Mouse (Mus musculus) forebrain, embryonic 11.5 days (tissue): ENCODE results near the gene Phc3. TPM values are rescaled to one million over a fixed set of nuclear protein-coding genes. Genes with fewer than 3 reads are reported as not detected.

Experiments used
- ATAC-seq: fragments of 200-750 bp; cut with Nextera tagmentation; replicated peaks from 2 replicates; pipeline ENCODE4 v1.8.0; 2017; ENCODE audit warnings: moderate TSS enrichment; ENCODE audit not compliant: low FRiP score
- DNase-seq: peaks from one replicate; pipeline ENCODE4 v3.0.0-alpha.2; 2017; ENCODE audit warnings: low spot score
- H3K27ac ChIP-seq: fragments of 300-500 bp; sonication (generic); 2 replicates; pipeline ENCODE4 v1.5.1; 2014; ENCODE audit warnings: low read depth, low read length
- H3K27me3 ChIP-seq: fragments of 300-500 bp; sonication (generic); 2 replicates; pipeline ENCODE4 v1.6.1; 2014; ENCODE audit warnings: mild to moderate bottlenecking, low read length, mixed read lengths; ENCODE audit not compliant: control insufficient read depth, insufficient read depth
- H3K36me3 ChIP-seq: fragments of 300-500 bp; sonication (generic); 2 replicates; pipeline ENCODE4 v1.6.1; 2014; ENCODE audit warnings: mild to moderate bottlenecking, low read length, moderate library complexity, mixed read lengths; ENCODE audit not compliant: control insufficient read depth, insufficient read depth
- H3K4me1 ChIP-seq: fragments of 300-500 bp; sonication (generic); replicated peaks from 2 replicates; pipeline ENCODE4 v1.6.1; 2014; ENCODE audit warnings: low read length, mixed read lengths; ENCODE audit not compliant: control insufficient read depth, insufficient read depth
- H3K4me2 ChIP-seq: fragments of 300-500 bp; sonication (generic); 2 replicates; pipeline ENCODE4 v1.6.1; 2014; ENCODE audit warnings: low read depth, mild to moderate bottlenecking, low read length, moderate library complexity, mixed read lengths; ENCODE audit not compliant: severe bottlenecking
- H3K4me3 ChIP-seq: fragments of 300-500 bp; sonication (generic); 2 replicates; pipeline ENCODE4 v1.5.1; 2014; ENCODE audit warnings: low read depth, low read length
- H3K9ac ChIP-seq: fragments of 300-500 bp; sonication (generic); 2 replicates; pipeline ENCODE4 v1.6.1; 2014; ENCODE audit warnings: low read length
- H3K9me3 ChIP-seq: fragments of 300-500 bp; sonication (generic); 2 replicates; pipeline ENCODE4 v1.6.1; 2016; ENCODE audit warnings: low read length, mixed read lengths; ENCODE audit not compliant: control insufficient read depth
- WGBS: fragments of 180-500 bp; shearing (Covaris S2); extraction: QIAGEN DNeasy Blood & Tissue Kit; methylation state at CpG from one replicate; pipeline ENCODE4 v1.1.7; 2014; 5-methylcytosine and 5-hydroxymethylcytosine counted together
- polyA plus RNA-seq: library from polyadenylated mRNA; unstranded; fragments of >200 nt; fragmentation: Nextera tagmentation; extraction: Ambion mirVana; gene quantifications from 2 replicates; pipeline ENCODE4 v1.2.1, GENCODE M21; 2014

The Phc3 gene
- polyA plus RNA-seq, 1 experiment from 2014 or later = 7.4 TPM

DNA sequence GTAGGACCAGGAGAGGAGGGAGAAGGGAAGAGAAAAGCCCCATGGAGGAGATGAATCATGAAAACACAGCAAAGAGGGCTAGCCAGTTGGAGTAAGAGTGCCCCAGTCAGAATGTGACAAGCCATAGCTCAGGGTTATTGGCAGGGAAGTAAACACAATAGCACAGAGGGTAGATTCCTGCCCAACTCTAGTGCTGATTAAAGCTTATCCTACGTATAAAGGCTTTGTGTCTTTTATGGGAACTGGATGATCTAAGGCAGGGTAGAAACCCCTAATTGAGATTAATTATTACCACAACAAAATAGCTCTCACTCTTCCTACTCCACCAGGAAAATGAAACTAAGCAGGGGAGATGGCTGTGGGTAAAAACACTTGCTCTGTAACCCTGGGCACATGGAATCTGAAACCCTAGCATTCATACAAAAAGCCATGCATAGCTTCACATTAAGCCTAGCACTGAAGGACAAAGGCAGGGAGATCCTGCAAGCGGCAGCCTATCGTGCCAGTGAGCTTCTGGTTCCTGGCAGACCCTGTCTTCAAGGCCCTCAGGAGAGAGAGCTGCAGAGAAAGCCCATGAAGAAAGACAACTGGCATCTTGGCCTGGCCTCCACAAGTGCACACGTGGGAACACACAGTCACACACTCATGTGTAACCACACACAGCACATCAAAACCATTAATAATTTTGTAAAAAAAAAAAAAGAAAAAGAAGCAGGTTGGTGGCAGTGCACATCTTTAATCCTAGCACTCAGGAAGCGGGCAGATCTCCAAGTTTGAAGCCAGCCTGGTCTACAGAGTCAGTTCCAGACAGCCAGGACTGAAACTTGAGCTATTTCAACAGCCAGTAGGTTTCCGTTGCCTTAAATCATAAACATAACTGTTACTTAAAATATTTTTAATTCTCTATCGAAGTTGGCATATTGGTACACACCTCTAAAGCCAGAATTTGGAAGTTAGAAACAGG lies 9.1 kb downstream of the Phc3 start:
- WGBS = 71% methylated on average over 7 of the region's 7 CpGs
- Histone ChIP-seq H3K27me3 (no peaks in the 10 kb centered on the region), H3K36me3 (peaks cover 17% of the 10 kb centered on the region; the same call in 1 of the 2 replicates), H3K4me2 (no peak overlapping the region), H3K4me3 (no peak overlapping the region), H3K9ac (no peak overlapping the region), H3K4me1 (no peaks in the 10 kb centered on the region), H3K27ac (no peak overlapping the region), H3K9me3 (no peaks in the 10 kb centered on the region)
- DNase-seq (no peak), ATAC-seq (no peak)

DNA sequence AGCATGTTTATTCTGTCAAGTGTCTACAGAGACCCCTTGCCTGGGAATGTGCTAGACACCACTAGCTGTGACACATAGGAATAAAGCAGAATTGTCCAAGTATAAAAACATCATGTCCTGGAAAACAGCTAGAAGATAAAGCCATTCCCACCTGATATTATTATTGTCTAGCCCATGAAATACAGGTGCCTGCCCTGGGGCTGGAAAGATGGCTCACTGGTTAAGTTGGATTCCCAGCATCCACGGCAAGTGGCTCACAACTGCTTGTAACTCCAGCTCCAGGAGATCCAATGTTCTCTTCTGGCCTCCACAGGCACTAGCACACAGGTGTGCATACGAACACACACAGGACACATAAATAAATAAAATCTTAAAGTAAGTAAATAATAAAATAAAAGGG lies 10.5 kb downstream of the Phc3 start:
- Histone ChIP-seq H3K4me3 (no peak overlapping the region), H3K27me3 (no peaks in the 10 kb centered on the region), H3K4me1 (no peaks in the 10 kb centered on the region), H3K27ac (no peak overlapping the region), H3K9ac (no peak overlapping the region), H3K36me3 (peaks cover 12% of the 10 kb centered on the region; the same call in 1 of the 2 replicates), H3K9me3 (no peaks in the 10 kb centered on the region), H3K4me2 (no peak overlapping the region)
- no peak for ATAC-seq
- 80% methylated on average over 2 of the region's 2 CpGs for WGBS
- DNase-seq = no peak

DNA sequence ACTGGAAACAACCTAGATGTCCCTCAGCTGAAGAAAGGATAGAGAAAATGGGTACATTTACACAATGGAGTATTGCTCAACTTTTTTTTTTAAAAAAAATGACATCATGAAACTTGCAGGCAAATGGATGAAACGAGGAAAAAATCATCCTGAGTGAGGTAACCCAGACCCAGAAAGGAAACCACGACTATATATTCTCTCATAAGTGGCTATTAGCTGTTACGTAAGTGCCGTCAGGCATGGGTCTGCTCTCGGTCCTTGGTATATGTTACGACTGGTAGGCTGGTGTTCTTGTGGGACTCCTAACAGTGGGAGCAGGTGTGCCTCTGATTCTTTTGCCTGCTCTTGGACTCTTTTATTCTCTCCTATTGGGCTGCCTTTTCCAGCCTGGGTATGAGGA lies 12.9 kb downstream of the Phc3 start:
- H3K9me3 ChIP-seq = no peaks in the 10 kb centered on the region
- H3K27ac ChIP-seq = no peak overlapping the region
- H3K4me2 ChIP-seq = no peak overlapping the region
- 96% methylated on average over 6 of the region's 6 CpGs for WGBS
- no peaks in the 10 kb centered on the region for H3K4me1 ChIP-seq
- DNase-seq = no peak
- no peak overlapping the region for H3K9ac ChIP-seq
- no peak overlapping the region for H3K4me3 ChIP-seq
- ATAC-seq = no peak
- peaks cover 7% of the 10 kb centered on the region; the same call in 1 of the 2 replicates for H3K36me3 ChIP-seq
- H3K27me3 ChIP-seq = no peaks in the 10 kb centered on the region

DNA sequence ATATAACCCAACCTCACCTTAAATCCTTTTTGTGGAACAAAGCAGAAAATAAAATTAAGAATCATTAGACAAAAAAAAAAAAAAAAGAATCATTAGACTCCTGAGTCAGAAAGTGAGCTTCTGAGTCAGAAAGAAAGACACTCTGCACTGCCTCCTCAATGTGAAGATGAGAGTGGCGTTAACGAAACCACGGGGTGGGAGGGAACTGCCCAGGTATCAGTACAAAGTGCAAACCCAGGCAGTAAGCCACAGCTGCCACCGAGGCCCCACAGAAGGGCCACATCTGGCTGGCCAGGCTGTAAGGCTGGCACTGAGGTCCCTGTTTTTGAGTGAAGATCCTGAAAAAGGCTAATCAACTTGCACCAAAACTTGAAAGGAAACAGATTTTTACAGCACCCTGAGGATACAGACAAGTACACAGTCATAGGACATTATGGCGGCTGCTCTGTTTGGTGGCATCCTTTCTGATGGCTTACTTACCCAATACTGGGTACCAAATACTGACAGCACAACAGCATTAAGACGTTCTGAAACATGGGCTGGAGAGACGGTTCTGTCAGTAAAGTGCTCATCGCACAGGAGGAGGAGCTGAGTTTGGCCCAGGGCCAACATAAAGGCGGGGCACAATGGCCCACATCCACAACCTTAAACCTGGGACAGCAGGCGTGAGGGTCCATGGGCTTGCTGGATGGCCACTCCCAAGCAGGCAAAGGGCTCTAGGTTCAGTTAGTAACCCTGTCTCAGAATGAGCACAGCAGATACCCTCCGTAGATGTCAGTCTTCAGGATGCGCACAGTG lies 16.7 kb downstream of the Phc3 start:
- no peak overlapping the region for H3K4me2 ChIP-seq
- H3K36me3 ChIP-seq = peaks cover 7% of the 10 kb centered on the region; the same call in 1 of the 2 replicates
- no peak for ATAC-seq
- H3K9me3 ChIP-seq = no peaks in the 10 kb centered on the region
- no peaks in the 10 kb centered on the region for H3K4me1 ChIP-seq
- H3K4me3 ChIP-seq = no peak overlapping the region
- H3K9ac ChIP-seq = no peak overlapping the region
- no peaks in the 10 kb centered on the region for H3K27me3 ChIP-seq
- DNase-seq = no peak
- H3K27ac ChIP-seq = no peak overlapping the region
- WGBS = 91% methylated on average over 12 of the region's 12 CpGs

DNA sequence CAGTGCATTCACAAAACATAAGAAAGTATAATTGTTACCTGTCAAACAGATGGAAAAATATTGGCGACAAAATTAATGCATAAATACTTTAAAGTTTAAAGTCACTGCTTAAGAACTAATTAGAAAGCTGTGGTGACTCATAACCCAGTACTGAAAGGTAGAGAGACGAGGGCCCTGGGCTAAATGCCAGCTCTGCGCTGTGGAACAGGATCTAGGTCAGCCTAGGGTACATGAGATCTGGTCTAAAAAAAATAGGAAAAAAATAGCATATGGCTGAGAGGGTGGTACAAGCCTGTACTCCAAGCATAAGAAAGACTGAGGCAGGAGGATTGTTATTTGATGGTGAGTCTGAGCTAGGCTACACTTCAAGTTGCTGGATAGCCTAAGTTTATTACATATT lies 17.6 kb downstream of the Phc3 start:
- Histone ChIP-seq H3K36me3 (peaks cover 7% of the 10 kb centered on the region; the same call in 1 of the 2 replicates), H3K4me3 (no peak overlapping the region), H3K4me1 (no peaks in the 10 kb centered on the region), H3K27me3 (no peaks in the 10 kb centered on the region), H3K9me3 (no peaks in the 10 kb centered on the region), H3K9ac (no peak overlapping the region), H3K27ac (no peak overlapping the region), H3K4me2 (no peak overlapping the region)
- WGBS = 93% methylated on average over 3 of the region's 3 CpGs
- DNase-seq = no peak
- ATAC-seq = no peak

DNA sequence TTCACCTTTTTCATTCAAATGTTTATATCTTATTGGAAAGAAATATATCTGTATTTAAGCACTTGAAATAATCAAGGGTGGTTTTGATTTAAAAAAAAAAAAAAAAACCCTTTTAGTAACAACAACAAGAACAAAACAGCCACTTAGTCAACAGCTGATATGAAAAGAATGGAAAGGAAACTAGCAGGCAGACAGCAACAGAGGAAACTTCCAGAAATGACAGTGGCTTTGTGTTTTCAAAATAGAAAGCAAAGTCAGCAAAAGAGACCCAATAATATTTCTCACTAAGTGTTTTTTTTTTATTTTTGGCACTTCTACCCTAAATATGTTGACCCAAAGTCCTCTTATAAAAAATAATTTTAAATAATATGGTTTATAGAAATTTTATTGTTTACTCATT lies 34.8 kb downstream of the Phc3 start:
- Histone ChIP-seq H3K9ac (no peak overlapping the region), H3K36me3 (no peaks in the 10 kb centered on the region; the same call in 1 of the 2 replicates), H3K27me3 (no peaks in the 10 kb centered on the region), H3K27ac (no peak overlapping the region), H3K9me3 (no peaks in the 10 kb centered on the region), H3K4me2 (no peak overlapping the region), H3K4me3 (no peak overlapping the region), H3K4me1 (no peaks in the 10 kb centered on the region)
- no peak for DNase-seq
- no peak for ATAC-seq

DNA sequence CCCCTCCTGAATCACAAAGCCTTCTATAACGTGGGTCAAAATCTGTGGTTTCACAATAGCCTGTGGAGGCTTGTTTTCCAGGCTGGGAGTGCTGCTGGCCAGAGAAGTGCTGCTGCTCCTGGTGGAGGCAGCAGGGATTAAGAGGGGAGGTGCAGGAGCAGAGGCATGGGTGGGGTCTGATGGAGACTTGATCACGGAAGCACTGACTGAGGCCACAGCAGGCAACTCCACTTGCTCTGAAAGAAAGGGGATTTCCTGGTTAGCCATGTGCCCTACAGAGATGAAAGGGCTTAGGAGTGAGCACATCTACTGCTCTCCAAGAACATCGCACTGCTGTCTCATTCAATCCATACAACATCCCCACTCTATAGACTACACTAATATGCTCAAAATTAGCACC lies 39.4 kb downstream of the Phc3 start:
- DNase-seq = no peak

DNA sequence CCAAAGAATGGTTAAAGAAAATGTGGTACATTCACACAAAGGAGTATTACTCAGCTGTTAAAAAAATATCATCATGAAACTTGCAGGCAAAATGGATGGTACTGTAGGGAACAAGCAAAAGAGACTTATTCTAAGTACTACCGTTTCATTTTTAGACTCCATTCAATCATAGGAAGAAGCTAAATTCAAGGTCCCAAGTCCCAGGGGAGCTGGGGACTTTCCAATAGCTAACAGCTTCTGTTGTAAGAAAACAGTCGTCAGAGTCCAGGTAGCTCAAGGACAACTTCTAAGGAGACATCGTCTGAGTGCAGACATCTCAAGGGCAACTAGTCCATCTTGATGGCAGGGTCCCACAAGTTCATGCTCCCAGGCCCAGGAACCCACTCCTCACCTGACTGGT lies 41.6 kb downstream of the Phc3 start:
- H3K4me2 ChIP-seq = no peak overlapping the region
- no peak overlapping the region for H3K27ac ChIP-seq
- no peaks in the 10 kb centered on the region for H3K4me1 ChIP-seq
- H3K4me3 ChIP-seq = no peak overlapping the region
- H3K36me3 ChIP-seq = no peaks in the 10 kb centered on the region; the same call in 1 of the 2 replicates
- DNase-seq (no peak), ATAC-seq (no peak)
- WGBS = 97% methylated on average over 3 of the region's 3 CpGs
- no peaks in the 10 kb centered on the region for H3K27me3 ChIP-seq
- no peak overlapping the region for H3K9ac ChIP-seq
- no peaks in the 10 kb centered on the region for H3K9me3 ChIP-seq

More for the DNA sequence above, 39.4 kb downstream of the Phc3 start:
- no peak overlapping the region for H3K4me2 ChIP-seq
- H3K4me1 ChIP-seq = no peaks in the 10 kb centered on the region
- H3K27ac ChIP-seq = no peak overlapping the region
- no peak overlapping the region for H3K9ac ChIP-seq
- 37% methylated on average over 3 of the region's 3 CpGs for WGBS
- no peaks in the 10 kb centered on the region for H3K9me3 ChIP-seq
- H3K36me3 ChIP-seq = no peaks in the 10 kb centered on the region; the same call in 1 of the 2 replicates
- H3K4me3 ChIP-seq = no peak overlapping the region
- no peaks in the 10 kb centered on the region for H3K27me3 ChIP-seq
- ATAC-seq = no peak
